Mouse (Mus musculus) cerebellum, adult 2 months (tissue): Measurements from ENCODE around the gene Clip4.

ENCODE experiments used
- CTCF ChIP-seq: fragments of 200-500 bp; IDR thresholded peaks from 2 replicates; pipeline ENCODE4 v1.5.1; 2011; ENCODE audit warnings: low read depth, mild to moderate bottlenecking, control low read depth, low read length, moderate library complexity, borderline replicate concordance; ENCODE audit not compliant: insufficient read depth
- POLR2A ChIP-seq: fragments of 200-500 bp; IDR thresholded peaks from 2 replicates; pipeline ENCODE4 v1.6.1; 2011; ENCODE audit warnings: low read length, control low read depth, borderline replicate concordance; ENCODE audit not compliant: insufficient read depth

DNA sequence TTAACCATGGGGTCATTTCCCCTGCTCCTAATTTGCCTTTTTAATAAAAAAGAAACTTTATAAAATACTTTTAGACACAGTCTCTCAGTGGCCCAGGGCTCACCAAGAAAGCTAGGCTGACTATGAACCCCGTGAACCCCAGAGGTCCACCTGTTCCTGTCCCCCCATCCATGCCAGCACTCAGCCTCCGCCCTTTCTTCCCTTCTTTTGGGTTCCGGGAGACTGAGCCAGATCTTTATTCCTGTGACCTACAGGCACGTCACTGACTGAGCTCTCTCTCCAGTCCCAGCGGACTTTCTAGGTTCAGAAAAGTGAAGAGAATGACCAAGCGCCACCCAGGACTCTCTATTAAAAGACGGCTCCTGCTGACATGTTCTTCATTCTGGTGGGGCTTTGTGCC, 107.2 kb downstream of the Clip4 start:
- TF ChIP-seq CTCF (no peak), POLR2A (no peak)
